Mouse (Mus musculus) kidney, adult 11 months (tissue): Measurements from ENCODE around the gene Clnk.
"Not testable (repeated sequence)": the region's sequence is repeated elsewhere in the genome, so short reads cannot be mapped to it uniquely, and the experiment has no call there.

Experiments
- DNase-seq: peaks from one replicate; pipeline ENCODE4 v3.0.0; 2022

Clnk gene

DNA sequence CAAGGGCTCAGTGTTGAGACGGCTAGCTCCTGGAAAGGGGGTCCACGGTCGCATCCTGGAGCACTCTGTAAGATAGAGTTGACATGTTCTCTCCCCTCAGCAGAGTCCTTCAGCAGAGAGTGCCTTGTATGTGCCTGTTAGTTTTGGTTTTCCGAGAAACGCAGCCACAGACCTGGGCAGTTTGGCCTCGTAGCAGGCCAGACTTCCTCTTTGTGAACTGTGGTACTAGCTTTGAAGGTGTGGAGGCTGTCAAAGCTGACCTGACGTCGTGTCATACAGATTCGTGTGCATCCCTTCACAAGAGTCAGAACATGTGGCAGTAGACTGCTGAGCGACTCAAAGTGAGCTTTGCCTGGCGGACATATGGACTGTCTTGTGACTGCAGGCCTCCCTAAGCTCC lies at the start of gene Clnk:
Clnk (minus strand) TSS at position 191 of the 400 bp plus-strand sequence.
- DNase-seq, result no peak

DNA sequence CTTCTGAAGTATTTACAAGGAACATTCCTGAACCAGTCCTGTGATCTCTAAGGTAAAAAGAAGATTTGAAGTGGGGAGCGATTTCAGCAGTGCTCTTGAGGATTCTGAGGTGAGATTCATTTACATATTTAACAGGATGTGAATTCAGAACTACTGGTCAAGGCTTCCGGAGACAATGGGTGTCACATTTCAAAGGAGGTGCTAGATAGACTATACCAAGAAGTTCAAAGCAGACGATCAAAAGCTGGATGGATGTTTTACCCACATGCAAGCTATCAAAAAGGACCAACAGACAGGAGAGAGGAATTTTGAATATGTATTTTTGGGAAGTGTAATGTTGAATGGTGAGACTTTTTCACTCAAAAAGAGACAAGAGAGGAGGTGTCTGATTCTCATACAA lies 28.7 kb upstream of the Clnk start:
- no peak for DNase-seq

DNA sequence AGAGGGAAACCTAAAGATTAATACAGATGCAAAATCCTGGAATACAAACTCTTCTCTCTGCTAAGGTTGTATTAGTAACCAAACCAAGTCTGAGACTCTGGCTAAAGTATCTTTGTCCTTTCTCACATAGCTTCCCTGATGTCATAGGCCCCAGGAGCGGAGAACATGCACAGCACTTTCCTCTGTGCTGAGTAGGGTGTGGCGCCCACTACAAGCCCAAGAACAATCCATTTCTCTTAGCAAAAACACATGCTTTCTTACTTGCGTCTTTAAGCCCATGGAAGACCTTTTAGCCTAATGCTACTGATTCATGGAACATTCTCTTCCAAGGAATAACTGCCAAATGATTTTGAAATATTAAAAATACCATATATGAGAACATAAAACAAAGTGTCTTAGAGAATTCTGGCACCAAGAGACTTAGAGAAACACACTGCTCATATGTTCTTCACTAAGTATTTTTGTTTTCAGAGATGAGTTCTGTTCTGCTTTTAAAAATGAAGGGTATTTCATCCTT lies 28.0 kb upstream of the Clnk start:
- DNase-seq, result no peak

DNA sequence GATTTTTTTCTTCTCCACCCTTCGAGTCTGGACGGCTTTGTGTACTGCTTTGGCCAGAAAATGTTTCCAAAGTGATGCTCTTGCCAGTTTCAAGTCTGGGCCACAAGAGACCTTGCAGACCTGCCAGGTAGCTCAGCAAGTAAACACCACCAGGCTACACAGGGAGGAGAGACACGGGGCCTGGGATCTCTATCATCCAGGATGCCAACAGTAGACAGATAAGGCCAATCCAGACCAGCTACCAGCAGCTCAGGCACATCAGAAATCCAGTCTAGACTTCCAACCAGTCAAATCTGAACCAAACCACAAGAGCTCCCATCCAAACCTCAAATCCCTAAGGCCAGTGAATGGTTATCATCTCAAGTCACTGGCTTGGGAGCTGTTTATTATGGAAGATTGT lies 26.3 kb upstream of the Clnk start:
- no peak for DNase-seq

DNA sequence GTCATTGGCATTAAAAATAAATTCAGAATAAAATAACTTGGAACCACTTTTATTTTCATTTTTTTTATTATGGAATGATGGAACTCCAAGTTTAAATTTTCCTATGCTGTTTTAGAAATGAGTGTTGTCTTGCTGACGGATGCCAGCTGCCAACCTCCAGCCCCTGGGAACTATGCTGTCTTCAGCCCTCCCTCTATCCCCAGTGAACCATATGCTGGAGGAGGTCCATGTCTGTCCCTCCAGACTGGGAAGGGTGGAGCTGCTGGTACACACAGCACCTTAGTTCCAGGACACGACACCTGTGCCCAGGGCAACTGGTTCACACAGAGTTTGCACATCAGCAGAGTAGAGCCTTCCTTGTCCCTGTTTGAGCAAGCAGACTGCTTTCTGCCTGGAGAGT lies 22.4 kb upstream of the Clnk start:
- DNase-seq, result no peak

DNA sequence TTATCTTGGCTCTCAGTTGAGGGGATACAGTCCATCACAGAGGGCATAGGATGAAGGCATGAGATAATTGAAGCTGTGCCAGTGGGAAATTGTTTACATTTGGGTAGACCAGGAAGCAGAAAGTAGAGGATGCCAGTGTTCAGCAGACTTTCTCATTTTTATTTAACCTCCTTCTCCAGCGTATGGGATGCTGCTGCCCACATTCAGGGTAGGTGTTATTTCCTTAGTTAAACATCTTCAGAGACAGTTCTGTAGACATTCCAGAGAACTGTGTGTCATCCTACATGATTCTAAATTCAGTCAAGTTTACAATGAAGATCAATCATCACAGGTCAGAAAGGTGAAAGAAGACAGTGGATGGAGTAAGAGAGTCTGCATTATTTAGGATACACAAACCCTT lies 12.0 kb upstream of the Clnk start:
- DNase-seq, result no peak

DNA sequence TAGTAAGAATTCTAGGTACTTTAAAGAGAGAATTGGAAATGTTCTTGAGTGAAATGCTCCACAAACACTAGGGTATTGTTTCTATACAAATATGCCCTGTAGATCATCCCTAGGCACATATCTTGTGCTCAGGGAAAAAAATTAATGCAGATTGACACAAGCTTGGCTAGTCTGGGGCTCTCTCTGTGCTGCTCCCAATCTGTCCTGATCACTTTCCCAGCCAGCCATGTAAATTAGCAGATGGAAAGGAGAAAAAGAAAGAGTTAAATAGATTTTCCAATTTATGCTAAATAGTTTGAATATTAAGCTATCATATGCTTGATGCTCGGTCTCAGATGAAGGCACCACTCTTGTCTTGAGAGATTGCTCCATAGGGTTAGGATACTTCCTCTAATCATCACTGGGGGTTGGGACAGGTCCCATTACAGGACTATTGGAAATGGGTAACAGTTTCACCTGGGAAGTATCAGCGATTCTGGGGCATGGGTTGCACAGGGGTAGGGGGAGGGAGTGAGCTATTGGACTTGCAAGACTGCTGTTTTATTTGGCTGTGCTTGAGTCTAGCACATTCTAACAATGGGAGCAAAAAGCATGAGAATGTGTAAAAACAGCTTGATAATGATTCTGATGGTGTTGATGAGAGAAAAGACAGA lies 10.1 kb upstream of the Clnk start:
- DNase-seq, result no peak

DNA sequence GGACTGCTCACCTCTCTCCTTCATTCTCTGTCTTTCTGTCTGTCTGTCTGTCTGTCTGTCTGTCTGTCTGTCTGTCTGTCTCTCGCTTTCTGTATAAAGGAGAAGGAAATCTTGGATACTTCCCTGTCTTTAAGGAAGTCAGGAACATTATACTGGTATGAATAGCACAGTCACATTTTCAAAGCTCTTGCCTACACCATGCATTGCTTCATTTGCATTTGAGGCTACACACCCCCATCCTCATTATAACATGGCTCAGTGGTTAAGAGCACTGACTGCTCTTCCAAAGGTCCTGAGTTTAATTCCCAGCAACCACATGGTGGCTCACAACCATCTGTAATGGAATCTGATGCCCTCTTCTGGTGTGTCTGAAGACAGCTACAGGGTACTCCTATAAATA lies 6.0 kb upstream of the Clnk start:
- DNase-seq, result not testable (repeated sequence)

DNA sequence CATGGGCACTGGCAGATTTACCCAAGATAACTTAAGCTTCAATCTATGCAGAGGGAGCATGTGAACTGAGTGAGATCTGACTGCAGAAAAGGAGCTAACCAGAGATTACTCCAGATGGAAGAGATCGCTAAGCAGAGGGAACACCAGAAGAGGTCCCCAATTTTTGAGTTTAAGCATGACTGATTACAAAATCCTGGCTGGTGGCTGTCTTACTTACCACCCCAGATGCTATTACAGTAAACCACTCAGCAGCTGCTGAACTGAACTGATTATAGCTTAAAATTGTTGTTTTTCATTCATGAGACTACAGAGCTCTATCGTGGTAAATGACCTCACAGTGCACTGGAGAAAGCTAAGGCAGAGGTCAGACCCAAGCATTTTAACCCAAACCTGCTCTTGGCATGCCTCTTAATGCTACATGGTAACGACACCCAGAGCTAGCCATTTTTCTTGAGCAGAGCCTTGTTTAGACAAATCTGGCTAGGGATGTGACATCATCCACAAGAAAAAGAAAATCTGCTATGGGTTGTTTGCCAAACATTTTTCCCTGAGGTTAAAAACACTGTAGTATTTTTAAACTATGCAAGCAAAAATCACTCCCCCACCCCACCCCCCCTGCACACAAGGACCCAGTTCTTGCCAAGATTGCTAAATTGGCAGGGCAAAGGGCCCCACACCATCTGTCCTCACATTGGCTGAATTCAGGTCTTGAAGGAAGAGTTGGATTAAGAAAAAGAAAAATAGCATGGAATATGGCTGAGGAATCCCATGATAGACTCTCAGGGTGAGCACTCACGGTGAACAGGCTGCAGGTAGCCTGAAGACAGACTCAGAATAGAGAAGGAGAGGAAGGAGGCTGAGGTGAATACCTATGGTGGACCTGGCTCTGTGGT lies 5.4 kb upstream of the Clnk start:
- no peak for DNase-seq

DNA sequence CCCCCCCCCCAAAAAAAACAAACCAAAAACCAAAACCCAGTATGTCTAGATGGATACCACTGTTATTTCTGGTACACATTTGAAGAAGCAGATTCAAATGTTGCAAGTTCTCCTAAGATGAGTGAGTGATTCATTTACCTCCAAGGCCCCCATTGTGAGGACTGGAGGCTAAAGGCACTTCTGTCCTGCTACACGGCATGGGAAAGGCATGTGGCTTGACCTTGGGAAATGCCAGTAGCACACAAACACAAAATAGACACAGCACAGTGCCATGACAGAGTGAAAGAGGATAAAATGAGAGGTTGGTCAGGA lies 4.8 kb upstream of the Clnk start:
- DNase-seq, result no peak

DNA sequence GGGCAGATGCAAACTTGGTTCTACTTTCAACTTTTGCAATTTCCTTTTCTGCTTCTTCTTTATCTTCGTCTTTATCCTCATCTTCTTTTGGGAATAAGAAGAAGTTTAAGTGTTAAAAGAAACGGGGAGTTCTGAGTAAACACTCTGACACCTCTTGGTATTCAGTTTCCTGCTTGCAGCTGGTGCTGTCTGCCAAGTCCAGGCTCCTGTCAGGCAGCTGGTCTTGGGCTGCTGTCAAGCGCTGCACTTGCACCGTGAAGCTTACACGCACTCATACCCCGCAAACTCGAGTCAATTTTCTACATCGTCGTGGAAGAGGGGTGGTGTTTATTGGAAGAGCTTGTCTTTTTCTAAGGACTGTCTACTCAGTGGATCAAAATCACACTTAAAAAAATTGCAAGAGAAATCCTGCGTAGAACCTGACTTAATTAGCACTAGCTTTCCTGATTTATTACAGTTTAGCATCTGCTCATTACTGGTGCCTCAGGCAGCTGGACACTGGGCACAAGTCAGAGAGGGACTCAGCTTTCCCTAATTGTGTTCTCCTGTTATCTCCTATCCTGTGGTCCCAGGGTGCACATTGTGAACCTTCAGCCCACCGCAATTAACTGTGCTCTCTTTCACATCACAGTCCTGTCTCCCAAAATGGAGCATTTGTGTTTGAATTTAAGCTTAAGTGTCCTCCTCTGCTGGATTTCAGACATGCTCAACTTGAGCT lies 3.5 kb upstream of the Clnk start:
- DNase-seq, result no peak

DNA sequence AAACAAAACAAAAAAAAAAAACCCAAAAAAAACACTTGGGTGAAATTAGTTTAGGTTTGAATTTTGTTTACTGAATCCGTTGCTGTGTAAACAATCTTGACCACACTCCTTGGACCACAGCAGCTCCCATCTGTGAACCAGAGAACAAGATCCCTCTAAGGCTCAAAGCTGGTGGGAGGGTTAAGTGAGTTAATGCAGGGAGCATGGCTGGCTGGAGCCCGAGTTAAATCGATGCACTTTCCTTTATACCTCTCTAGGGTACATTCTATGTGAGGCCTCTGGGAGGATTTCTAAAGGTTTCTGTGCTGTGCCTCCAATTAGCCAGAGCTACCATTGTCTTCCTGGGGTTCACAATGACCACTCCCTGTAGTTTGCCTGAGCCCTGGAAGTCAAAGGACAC lies 1.2 kb downstream of the Clnk start:
- no peak for DNase-seq

DNA sequence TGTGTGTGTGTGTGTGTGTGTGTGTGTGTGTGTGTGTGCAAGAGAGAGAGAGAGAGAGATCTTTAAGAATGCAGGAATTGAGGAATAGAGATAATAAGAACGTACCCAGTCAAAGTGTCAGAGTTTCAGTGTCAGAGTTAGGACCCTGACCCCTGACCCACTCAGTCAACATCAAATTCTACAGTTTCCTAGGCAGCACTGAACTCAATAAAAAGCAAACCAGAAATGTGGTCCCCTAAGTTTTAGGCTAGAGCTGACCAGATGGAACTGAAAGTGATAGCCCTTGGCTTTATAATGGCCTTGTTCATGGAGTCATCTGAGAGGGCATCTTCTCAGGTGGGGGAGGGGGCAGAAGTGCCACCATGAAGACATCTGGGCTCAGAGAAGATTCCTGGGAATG lies 1.7 kb downstream of the Clnk start:
- no peak for DNase-seq

DNA sequence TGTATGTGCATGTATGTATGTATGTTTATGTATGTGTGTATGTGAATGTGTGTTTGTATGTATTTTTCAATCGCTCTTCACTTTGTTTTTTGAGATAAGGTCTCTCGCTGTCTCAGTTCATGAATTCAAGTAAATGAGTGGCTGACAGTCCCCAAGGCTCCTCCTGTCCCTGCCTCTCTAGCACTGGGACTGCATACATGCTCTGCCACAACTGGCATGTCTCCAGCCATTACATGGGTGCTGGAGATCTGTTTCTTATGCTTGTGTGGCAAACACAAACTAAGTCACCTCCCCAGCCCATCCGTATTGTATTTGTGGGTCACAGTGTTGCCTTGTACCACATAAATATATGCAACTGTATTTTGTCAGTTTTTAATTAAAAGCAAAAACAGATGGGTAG lies 3.7 kb downstream of the Clnk start:
- DNase-seq, result no peak

DNA sequence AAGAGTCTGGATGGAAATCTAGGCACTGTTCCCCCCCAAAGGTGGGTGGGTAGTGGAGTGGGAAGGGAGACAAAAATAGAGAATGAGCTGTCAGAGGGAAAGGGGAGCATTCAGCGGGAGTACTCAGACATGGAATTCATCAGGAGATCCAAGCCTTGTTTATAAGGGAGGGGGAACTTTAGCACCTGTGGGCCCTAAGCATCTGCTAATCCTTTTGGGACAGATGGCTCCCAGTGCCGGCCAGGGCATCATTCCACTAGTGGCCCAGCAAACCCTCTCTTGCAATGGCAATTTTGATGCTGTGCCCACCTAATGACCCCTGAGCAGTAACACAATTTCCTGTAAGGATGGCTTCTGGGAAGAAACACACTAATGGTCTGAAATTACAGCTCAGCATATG lies 5.0 kb downstream of the Clnk start:
- DNase-seq, result no peak

DNA sequence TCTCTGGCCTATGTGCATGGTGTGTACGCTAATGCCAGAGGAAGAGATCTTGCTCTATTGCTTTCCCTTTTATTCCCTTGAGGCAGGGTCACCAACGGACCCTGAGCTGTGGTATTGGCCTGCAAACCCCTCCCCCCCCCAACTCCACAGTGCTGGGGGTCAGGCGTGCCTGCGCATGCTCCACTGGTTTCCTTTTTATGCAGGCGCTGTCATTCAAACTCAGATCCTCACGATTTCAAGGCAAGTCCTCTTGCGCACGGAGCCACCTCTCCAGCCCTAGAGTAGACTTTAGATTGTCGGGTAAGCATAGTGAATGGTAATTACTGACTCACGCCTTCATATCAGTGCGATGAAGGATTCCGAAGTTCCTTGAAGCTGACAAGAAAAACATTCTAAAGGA lies 6.1 kb downstream of the Clnk start:
- DNase-seq, result no peak

DNA sequence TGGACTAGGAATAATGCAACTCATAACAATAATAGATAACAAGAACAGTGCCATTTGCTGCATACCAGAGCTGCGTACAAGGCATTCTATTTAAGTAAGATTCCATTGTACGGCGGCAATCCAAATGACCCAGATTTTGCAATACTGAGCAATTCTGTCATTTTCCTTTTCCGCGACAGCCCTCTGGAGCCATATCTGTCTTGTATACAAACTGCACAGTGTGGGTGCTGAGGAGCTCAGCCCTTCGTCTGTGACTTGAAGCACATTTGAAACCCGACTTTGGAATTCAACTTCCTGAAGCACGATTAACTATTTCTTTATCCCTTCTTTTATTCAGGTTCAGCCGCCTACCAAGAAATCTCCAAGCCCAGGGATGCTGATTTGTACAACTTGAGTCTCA lies 6.6 kb downstream of the Clnk start:
- DNase-seq, result no peak

DNA sequence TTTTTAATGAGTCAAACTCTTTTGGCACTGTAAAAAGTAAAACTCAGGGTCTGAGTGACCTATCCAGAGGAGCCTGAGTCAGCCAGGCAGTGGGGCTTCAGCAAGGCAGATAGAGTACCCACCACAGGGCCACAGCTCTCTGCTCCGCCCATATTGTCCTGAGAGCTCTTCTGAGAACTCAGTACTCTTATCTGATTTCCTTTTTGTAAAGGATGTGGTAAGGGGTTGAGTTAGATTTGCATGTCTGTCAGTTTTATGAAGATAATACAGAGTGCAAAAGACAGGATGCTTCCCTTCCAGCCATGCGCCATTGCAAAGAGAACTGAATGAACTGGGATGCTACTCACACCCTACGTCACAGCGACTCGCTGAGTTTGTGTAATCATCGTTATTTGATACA lies 12.0 kb downstream of the Clnk start:
- no peak for DNase-seq

DNA sequence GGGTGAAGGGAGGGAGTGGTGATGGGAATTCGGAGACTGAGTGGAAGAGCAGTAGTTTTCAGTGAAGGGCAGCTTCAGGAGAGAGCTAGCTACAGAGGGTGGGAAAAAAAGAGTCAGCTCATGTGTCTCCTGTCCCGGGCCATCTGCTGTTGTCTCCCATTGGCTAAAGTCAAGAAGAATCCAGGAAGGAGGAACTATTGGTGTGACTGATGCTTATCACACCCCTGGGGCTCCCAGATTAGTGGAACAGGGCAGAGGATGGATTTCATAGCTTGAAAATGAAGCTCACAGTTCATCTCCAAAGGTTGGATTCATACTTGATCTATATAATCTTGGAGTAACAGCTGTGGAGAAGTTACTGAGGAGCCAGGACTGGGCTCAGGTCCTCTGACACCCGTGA lies 13.6 kb downstream of the Clnk start:
- DNase-seq, result no peak

DNA sequence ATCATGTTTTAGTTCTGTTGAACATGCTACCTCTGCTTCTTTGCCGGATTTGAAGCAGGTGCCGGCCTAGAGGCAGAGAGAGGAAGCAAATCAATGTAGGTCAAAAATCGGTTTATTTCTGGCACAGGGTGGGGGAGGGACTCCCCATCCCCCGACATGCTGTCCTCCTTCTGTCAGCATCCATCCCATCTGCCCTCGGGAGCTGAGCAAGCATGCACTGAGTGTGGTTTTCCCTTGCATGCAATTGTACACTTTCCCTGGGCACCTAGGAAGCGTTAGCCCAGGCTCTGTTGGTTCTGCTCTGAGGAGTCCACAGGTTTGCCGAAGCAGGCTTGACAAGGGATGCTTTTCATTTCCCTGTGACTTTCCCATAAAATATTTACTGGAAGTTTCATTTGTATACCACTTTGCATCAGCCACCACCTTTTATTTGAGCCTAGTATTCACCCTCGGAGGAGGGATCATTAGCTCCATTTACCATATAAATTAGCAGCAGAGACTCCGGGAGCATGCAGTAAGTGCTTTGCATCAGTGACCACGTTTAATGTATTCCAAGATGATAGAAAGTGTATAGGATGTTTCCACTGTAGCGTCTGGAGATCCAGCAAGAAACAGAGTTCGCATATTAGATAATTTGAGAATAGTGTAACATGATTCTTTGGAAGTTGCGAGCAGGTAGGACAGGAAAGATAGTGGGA lies 14.2 kb downstream of the Clnk start:
- DNase-seq, result no peak

DNA sequence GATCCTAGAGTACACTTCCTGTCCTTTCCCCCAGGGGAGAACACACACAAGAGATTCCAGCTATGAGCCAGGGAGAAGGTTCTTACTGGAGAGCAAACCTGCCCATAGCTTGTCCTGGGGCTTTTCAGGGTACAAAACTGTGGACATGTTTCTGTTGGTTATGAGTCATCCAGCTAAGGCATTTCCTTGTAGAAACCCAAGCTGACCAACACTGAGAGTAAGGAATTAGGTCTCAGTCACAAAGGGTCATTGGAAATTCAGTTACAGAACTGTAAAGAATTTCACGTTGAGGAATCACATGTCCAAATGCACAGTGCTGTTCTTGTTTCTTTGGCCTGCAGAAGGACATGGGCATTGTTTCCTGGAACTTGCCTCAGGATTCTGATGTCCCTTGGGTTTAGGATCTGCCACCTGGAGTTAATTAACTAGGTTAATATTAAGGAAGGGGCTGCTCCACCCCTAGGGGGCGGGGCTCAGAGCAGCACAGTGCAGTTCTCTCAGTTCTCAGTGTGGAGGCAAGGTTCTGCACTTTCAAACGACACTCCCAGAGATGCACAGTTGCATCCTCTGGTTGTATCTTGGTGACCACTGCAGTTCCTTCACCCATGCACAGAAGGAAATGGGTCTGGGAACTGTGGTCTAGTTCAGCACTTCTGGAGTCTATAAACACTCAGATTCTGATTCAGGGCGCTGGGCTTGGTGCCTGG lies 18.4 kb downstream of the Clnk start:
- DNase-seq, result no peak

DNA sequence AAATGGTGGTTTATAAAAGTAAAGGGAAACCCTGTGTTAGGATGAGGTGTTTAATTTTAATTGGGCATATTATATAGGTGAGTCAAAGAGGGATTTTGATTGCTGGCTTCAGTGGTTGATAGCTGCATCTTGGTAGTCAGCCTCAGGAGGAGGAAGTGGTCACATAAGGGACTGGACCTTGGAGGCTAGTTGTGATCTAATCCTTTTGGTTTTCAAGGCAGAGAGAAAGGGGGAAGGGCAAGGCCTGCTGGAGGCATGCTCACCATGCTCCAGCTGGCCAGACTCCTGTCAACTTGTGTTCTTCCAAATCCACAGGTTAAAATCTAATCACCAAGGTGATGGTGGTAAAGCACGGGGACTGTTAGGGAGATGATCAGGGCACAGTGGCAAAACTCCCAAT lies 19.0 kb downstream of the Clnk start:
- DNase-seq, result no peak

DNA sequence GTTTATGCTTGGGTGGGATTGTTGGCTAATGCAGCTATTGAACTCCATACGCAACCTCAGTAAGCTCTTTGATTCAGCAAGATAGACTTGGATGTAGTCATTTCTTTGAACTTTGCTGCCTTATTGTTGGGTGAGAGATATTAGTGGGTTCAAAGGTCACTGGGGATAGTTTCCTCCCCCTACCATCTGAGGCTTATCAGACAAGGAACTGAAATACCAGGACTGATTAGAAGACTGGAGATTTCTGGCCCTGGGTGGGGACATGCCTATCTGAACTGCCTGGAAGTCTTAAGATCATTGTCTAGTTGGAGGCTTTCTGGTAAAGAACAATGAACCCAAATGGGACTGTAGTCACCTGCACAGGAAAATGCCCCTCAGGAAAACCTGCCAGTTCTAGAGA lies 26.4 kb downstream of the Clnk start:
- no peak for DNase-seq
